Mouse (Mus musculus): ENCODE measurements at regions not wholly inside any gene's neighbourhood (a gene's known extent, or its start where the extent isn't known, plus 50 kb on each side); places are given as distances from the start of the nearest gene placed in this dataset.

DNA sequence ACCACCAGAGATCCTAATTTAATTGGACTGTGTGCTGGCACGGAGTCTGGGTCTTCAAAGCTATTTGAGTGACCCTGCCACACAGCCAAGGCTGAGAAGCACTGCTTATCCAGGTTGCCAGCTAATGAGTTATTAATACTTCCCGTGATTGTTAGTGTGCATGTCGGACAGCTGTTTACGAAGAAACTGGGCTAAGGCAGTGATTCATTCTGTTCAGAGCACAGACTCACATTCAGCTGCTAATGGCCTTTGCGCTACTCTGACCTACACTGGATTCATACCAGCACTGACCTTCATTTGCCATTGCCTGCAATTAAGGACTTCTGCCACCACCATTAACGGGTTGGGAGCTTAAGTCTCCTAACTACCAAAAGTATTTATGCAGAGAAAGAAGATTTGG, 156.7 kb upstream of the Dppa4 start:
- peak; percentile 15 to 18 for DNase-seq

DNA sequence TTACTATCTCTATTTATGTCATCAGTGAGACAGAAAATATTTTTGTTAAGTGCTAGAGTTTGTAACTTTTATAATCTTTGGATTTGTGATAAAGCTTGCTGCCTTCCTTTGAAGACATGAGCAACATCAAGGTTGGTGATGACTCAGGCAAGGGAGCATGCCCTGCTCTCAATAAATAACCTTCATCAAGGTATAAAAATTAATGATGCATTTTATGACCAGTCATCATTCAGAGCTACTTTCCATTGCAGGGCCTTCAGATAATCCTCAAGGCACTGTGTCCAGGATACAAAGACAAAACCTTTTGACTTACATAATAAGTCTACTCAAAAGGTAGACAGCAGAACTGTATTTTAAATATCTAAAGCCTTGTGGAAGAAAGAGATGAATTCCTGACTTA, 156.2 kb upstream of the Dppa4 start:
- no peak for DNase-seq

DNA sequence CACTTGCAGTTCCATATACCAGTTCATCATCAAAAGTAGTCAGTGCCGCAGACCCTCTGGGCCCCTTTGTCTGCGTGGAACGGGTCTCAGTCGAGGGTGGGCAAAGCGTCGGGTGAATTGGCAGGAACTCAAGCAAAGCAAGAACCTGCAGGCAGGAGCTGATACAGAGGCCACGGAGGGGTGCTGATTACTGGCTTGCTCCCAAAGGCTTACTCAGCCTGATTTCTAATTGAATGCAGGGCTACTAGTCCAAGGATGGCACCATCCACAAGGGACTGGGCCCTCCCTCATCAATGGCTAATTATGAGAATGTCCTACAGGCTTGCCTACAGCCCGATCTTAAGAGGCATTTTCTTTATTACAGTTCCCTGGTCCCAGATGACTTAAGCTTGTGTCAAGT, 128.2 kb upstream of the Dppa4 start:
- DNase-seq: peak; percentile 11 to 25

GRCm38 (mm10) chr16:48190399-48190798, 93.1 kb upstream of the Dppa4 start:
- DNase-seq: peak; percentile 22 to 28

- DNase-seq: no peak
Observed at GRCm38 (mm10) chr16:48192197-48192596, 91.3 kb upstream of the Dppa4 start.

GRCm38 (mm10) chr16:48214976-48215375, 68.6 kb upstream of the Dppa4 start:
- no peak for DNase-seq

All from cerebellum, postnatal 14 days (tissue).